Mouse (Mus musculus) kidney, adult 2 months (tissue): ENCODE measurements around the gene H2-T24. TPM values are rescaled to one million over a fixed set of nuclear protein-coding genes. Genes with fewer than 3 reads are reported as not detected.
"Not testable (repeated sequence)": the region's sequence is repeated elsewhere in the genome, so short reads cannot be mapped to it uniquely, and the experiment has no call there.

Experiments used
- DNase-seq: peaks from one replicate; pipeline ENCODE4 v3.0.0; 2021
- H3K27ac ChIP-seq: fragments of 200-500 bp; 2 replicates; pipeline ENCODE4 v1.5.1; 2012; ENCODE audit warnings: low read depth, low read length, control low read depth, inconsistent platforms; ENCODE audit not compliant: insufficient read depth
- H3K27me3 ChIP-seq: fragments of 200-500 bp; replicated peaks from 2 replicates; pipeline ENCODE4 v1.6.1; 2012; ENCODE audit warnings: mild to moderate bottlenecking, moderate library complexity, low read length, inconsistent platforms; ENCODE audit not compliant: control insufficient read depth, insufficient read depth
- H3K36me3 ChIP-seq: fragments of 200-500 bp; 2 replicates; pipeline ENCODE4 v1.6.1; 2012; ENCODE audit warnings: mild to moderate bottlenecking, moderate library complexity, low read length, inconsistent platforms; ENCODE audit not compliant: control insufficient read depth, insufficient read depth
- H3K4me1 ChIP-seq: fragments of 200-500 bp; 2 replicates; pipeline ENCODE4 v1.6.1; 2011; ENCODE audit warnings: low read length; ENCODE audit not compliant: control insufficient read depth, insufficient read depth
- H3K4me3 ChIP-seq: fragments of 200-500 bp; 2 replicates; pipeline ENCODE4 v1.5.1; 2011; ENCODE audit warnings: mild to moderate bottlenecking, low read depth, low read length, control low read depth; ENCODE audit not compliant: insufficient read depth
- CTCF ChIP-seq: fragments of 200-500 bp; conservative IDR thresholded peaks from 2 replicates; pipeline ENCODE4 v1.5.1; 2011; ENCODE audit warnings: low read depth, mild to moderate bottlenecking, control low read depth, low read length, moderate library complexity, mixed read lengths; ENCODE audit not compliant: insufficient read depth, insufficient read length
- POLR2A ChIP-seq: fragments of 200-500 bp; IDR thresholded peaks from one replicate; pipeline ENCODE4 v1.6.1; 2011; ENCODE audit warnings: low read depth, low read length, control low read depth
- WGBS: fragments of 180-500 bp; shearing (Covaris S2); methylation state at CpG from one replicate; pipeline ENCODE4 v1.1.7; 2018; 5-methylcytosine and 5-hydroxymethylcytosine counted together
- polyA plus RNA-seq: library from polyadenylated mRNA; depleted of rRNA; stranded (reverse); fragments of >200 nt; gene quantifications from 2 replicates; pipeline ENCODE4 v1.2.3, GENCODE M21; 2012

Gene H2-T24
- polyA plus RNA-seq, 1 experiment = 5.4 TPM

- peak overlapping the region; percentile 33 for H3K27ac ChIP-seq
- no peak for DNase-seq
- no peak overlapping the region for H3K4me3 ChIP-seq
- H3K4me1 ChIP-seq = no peaks in the 10 kb centered on the region; the same call in 1 of the 2 replicates
- no peaks in the 10 kb centered on the region for H3K36me3 ChIP-seq
- TF ChIP-seq CTCF = no peak
- TF ChIP-seq POLR2A = no peak
- H3K27me3 ChIP-seq = no peaks in the 10 kb centered on the region
- 93% methylated on average over 1 of the region's 1 CpGs for WGBS
Observed at GRCm38 (mm10) chr17:36021309-36021708, 949 bp upstream of the H2-T24 start.

GRCm38 (mm10) chr17:36019519-36019918, 841 bp downstream of the H2-T24 start:
- Histone ChIP-seq H3K4me1 (no peaks in the 10 kb centered on the region; the same call in 1 of the 2 replicates), H3K27me3 (no peaks in the 10 kb centered on the region), H3K36me3 (no peaks in the 10 kb centered on the region), H3K27ac (peak overlapping the region; percentile 87), H3K4me3 (peak overlapping the region; percentile 53)
- 49% methylated on average over 3 of the region's 3 CpGs for WGBS
- no peak for DNase-seq
- TF ChIP-seq POLR2A (no peak), CTCF (no peak)

DNA sequence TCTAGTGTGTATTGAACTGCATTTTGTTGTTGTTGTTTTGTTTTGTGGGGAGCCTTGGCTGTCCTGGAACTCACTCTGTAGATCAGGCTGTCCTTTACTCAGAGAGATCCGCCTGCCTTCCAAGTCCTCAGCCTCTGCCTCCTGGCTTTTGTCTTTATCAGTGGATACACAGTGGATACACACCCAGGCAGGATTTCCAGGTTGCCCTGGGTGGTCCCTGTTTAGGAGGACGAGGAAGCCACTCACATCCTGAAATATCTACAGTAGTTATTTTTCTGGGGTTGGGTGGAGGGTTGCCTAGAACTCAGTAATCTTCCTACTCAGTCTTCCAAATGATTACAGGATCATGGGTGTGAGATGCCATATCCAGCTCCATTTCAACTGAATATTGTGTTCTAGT, 1.4 kb downstream of the H2-T24 start:
- no peaks in the 10 kb centered on the region for H3K27me3 ChIP-seq
- H3K4me1 ChIP-seq = no peaks in the 10 kb centered on the region; the same call in 1 of the 2 replicates
- no peak overlapping the region for H3K27ac ChIP-seq
- H3K36me3 ChIP-seq = no peaks in the 10 kb centered on the region
- TF ChIP-seq CTCF = no peak
- no peak for TF ChIP-seq POLR2A
- no peak overlapping the region for H3K4me3 ChIP-seq
- peak; percentile 85 for DNase-seq
- WGBS = 61% methylated on average over 2 of the region's 2 CpGs

DNA sequence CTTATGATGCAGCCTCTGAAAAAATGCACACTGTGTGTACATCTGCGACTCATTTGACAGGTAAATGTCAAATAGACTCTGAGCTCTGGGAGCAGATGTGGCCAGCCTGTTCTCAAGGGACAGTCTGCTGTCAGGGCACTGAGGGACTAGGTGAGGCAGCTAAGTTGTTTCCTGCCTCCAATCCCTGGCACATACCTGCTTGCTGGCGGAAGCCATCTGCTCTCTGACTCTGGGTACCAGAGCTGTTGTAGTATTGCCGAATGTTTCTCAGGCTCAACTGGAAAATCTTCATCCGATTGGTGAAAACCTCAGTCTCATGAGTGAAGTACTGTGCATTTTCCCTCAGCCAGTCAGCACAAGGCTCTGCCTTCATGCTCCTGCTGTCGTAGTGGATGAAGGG, 3.3 kb downstream of the H2-T24 start:
- H3K4me3 ChIP-seq = no peak overlapping the region
- H3K27me3 ChIP-seq = no peaks in the 10 kb centered on the region
- no peaks in the 10 kb centered on the region for H3K36me3 ChIP-seq
- WGBS = 89% methylated on average over 5 of the region's 5 CpGs
- DNase-seq = no peak
- no peak overlapping the region for H3K27ac ChIP-seq
- H3K4me1 ChIP-seq = no peaks in the 10 kb centered on the region; the same call in 1 of the 2 replicates
- TF ChIP-seq CTCF = no peak
- TF ChIP-seq POLR2A = no peak

DNA sequence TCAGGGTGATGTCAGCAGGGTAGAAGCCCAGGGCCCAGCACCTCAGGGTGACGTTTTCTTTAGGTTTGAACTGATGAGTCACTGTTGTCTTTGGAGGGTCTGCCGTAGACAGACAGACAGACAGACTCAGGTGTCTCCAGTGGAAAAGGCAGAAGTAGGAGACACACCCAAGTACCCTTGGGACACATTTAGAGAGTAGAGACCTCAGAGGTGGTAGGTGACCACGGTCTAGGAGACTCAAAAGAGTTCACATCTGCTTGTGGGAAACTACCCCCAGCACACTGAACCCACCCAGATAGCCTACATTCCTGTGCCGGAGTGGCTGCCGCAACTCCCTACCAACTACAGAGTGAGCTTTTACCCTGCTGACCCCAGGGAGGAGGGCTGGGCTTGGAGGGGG, 5.4 kb downstream of the H2-T24 start:
- no peak for DNase-seq
- no peak for TF ChIP-seq POLR2A
- TF ChIP-seq CTCF = no peak
- 90% methylated on average over 5 of the region's 5 CpGs for WGBS

DNA sequence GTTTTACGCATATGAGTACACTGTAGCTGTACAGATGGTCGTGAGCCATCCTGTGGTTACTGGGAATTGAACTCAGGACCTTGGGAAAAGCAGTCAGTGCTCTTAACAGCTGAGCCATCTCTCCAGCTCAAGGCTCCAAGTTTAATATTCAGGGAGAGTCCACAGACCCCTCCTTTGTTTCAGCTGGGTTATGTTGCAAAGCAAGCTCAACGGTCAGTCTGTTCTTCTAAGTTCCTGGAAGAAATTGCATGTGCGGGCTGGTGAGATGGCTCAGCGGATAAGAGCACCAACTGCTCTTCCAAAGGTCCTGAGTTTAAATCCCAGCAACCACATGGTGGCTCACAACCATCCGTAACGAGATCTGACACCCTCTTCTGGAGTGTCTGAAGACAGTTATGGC, 16.0 kb downstream of the H2-T24 start:
- 81% methylated on average over 7 of the region's 7 CpGs for WGBS
- peak; percentile 63 for DNase-seq
- H3K4me1 ChIP-seq, H3K27me3 ChIP-seq, H3K27ac ChIP-seq, H3K36me3 ChIP-seq, H3K4me3 ChIP-seq: not testable (repeated sequence)

More for the DNA sequence above, 5.4 kb downstream of the H2-T24 start:
- H3K4me3 ChIP-seq = no peak overlapping the region
- no peaks in the 10 kb centered on the region for H3K27me3 ChIP-seq
- no peaks in the 10 kb centered on the region for H3K4me1 ChIP-seq
- no peak overlapping the region for H3K27ac ChIP-seq
- H3K36me3 ChIP-seq = no peaks in the 10 kb centered on the region

- no peak overlapping the region for H3K27ac ChIP-seq
- H3K4me3 ChIP-seq = no peak overlapping the region
- H3K27me3 ChIP-seq = no peaks in the 10 kb centered on the region
- H3K36me3 ChIP-seq = no peaks in the 10 kb centered on the region
- H3K4me1 ChIP-seq = no peaks in the 10 kb centered on the region; the same call in 1 of the 2 replicates
- DNase-seq = no peak
- no peak for TF ChIP-seq POLR2A
- 83% methylated on average over 7 of the region's 7 CpGs for WGBS
Observed at GRCm38 (mm10) chr17:36003331-36003730, 17.0 kb downstream of the H2-T24 start.

- TF ChIP-seq POLR2A (no peak), CTCF (no peak)
- H3K27me3 ChIP-seq = no peaks in the 10 kb centered on the region
- H3K4me1 ChIP-seq = no peaks in the 10 kb centered on the region; the same call in 1 of the 2 replicates
- DNase-seq = no peak
- H3K36me3 ChIP-seq = no peaks in the 10 kb centered on the region
- H3K4me3 ChIP-seq = no peak overlapping the region
- H3K27ac ChIP-seq = no peak overlapping the region
- WGBS = over 99% methylated on average over 6 of the region's 6 CpGs
Observed at GRCm38 (mm10) chr17:36001966-36002365, 18.4 kb downstream of the H2-T24 start.
